Mouse (Mus musculus): ENCODE results near the gene Clic1. TPM values are rescaled to one million over a fixed set of nuclear protein-coding genes. Genes with fewer than 3 reads are reported as not detected.
A peak's percentile ranks its signal among the peaks of the same experiment; 100 is the strongest.

The Clic1 gene
- polyA plus RNA-seq, 1 experiment from 2014 or later: 205 TPM

DNA sequence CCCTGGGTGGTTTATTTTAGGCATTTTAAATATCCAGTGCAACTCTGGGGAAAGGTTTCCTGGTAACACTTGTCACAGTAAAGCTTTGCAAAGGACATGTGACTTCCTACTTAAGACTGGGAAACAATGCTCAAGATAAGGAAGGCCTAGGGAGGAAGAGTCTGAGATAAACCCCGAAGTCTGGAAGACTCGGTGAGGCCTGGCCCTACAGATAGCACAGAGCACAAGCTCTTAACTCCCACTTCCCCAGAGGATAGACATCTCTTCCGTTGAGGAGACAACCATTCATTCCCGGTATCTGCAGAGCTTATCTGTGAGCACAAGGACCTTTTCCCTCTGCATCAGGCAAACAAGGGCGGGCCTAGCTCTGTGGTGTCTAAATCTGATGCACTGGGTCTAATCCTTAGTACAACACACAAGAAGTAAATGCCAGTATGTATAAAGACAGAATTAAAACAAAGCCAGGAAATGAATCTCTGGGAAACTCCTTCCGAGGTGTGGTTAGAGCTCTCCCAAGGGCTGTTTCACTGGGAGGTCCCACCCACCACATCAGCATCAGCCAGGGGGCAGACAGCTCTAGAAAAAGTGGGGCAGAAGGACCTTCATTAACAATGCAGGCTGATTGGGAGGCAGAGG lies 27.8 kb upstream of the Clic1 start:
- Histone ChIP-seq H3K9me3 (no peaks in the 10 kb centered on the region), H3K4me3 (no peak overlapping the region), H3K9ac (no peak overlapping the region), H3K27me3 (no peaks in the 10 kb centered on the region), H3K4me2 (replicated peaks) (peak overlapping the region; percentile 21; the same call in 1 of the 2 replicates), H3K27ac (no peak overlapping the region), H3K4me1 (peaks cover 22% of the 10 kb centered on the region), H3K36me3 (peaks cover 3% of the 10 kb centered on the region; the same call in 1 of the 2 replicates)
- no peak for ATAC-seq (ENCODE audit: insufficient number of reproducible peaks, insufficient read depth, low FRiP score, low TSS enrichment)
- 62% methylated on average over 6 of the region's 6 CpGs for WGBS

GRCm38 (mm10) chr17:35022541-35023060 lies 27.2 kb upstream of the Clic1 start:
- no peaks in the 10 kb centered on the region for H3K9me3 ChIP-seq
- 92% methylated on average over 8 of the region's 8 CpGs for WGBS
- no peaks in the 10 kb centered on the region for H3K27me3 ChIP-seq
- H3K4me3 ChIP-seq: no peak overlapping the region
- peaks cover 27% of the 10 kb centered on the region for H3K4me1 ChIP-seq
- H3K4me2 ChIP-seq (replicated peaks): no peak overlapping the region
- ATAC-seq (ENCODE audit: insufficient number of reproducible peaks, insufficient read depth, low FRiP score, low TSS enrichment): no peak
- no peak overlapping the region for H3K27ac ChIP-seq
- no peak overlapping the region for H3K9ac ChIP-seq
- H3K36me3 ChIP-seq: no peaks in the 10 kb centered on the region

- Histone ChIP-seq H3K9ac (no peak overlapping the region), H3K4me1 (peaks cover 29% of the 10 kb centered on the region)
- 84% methylated on average over 5 of the region's 5 CpGs for WGBS
Observed at GRCm38 (mm10) chr17:35023221-35023620, 26.5 kb upstream of the Clic1 start.

GRCm38 (mm10) chr17:35023756-35024155 lies 26.0 kb upstream of the Clic1 start:
- Histone ChIP-seq H3K4me1 (peaks cover 29% of the 10 kb centered on the region), H3K36me3 (no peaks in the 10 kb centered on the region), H3K9me3 (no peaks in the 10 kb centered on the region), H3K27me3 (no peaks in the 10 kb centered on the region), H3K4me2 (replicated peaks) (no peak overlapping the region), H3K4me3 (no peak overlapping the region), H3K27ac (no peak overlapping the region), H3K9ac (no peak overlapping the region)
- ATAC-seq (ENCODE audit: insufficient number of reproducible peaks, insufficient read depth, low FRiP score, low TSS enrichment): no peak
- WGBS: 56% methylated on average over 4 of the region's 4 CpGs

More at GRCm38 (mm10) chr17:35023221-35023620, 26.5 kb upstream of the Clic1 start:
- H3K4me2 ChIP-seq (replicated peaks): no peak overlapping the region
- no peaks in the 10 kb centered on the region for H3K36me3 ChIP-seq
- H3K9me3 ChIP-seq: no peaks in the 10 kb centered on the region
- no peaks in the 10 kb centered on the region for H3K27me3 ChIP-seq
- H3K27ac ChIP-seq: no peak overlapping the region
- H3K4me3 ChIP-seq: no peak overlapping the region
- no peak for ATAC-seq (ENCODE audit: insufficient number of reproducible peaks, insufficient read depth, low FRiP score, low TSS enrichment)

- 73% methylated on average over 13 of the region's 13 CpGs for WGBS
- Histone ChIP-seq H3K27me3 (no peaks in the 10 kb centered on the region), H3K4me1 (peaks cover 29% of the 10 kb centered on the region), H3K27ac (no peak overlapping the region), H3K4me3 (no peak overlapping the region), H3K4me2 (replicated peaks) (no peak overlapping the region), H3K9ac (no peak overlapping the region), H3K9me3 (no peaks in the 10 kb centered on the region), H3K36me3 (no peaks in the 10 kb centered on the region)
- ATAC-seq (ENCODE audit: insufficient number of reproducible peaks, insufficient read depth, low FRiP score, low TSS enrichment): no peak
Observed at GRCm38 (mm10) chr17:35024261-35024660, 25.5 kb upstream of the Clic1 start.

DNA sequence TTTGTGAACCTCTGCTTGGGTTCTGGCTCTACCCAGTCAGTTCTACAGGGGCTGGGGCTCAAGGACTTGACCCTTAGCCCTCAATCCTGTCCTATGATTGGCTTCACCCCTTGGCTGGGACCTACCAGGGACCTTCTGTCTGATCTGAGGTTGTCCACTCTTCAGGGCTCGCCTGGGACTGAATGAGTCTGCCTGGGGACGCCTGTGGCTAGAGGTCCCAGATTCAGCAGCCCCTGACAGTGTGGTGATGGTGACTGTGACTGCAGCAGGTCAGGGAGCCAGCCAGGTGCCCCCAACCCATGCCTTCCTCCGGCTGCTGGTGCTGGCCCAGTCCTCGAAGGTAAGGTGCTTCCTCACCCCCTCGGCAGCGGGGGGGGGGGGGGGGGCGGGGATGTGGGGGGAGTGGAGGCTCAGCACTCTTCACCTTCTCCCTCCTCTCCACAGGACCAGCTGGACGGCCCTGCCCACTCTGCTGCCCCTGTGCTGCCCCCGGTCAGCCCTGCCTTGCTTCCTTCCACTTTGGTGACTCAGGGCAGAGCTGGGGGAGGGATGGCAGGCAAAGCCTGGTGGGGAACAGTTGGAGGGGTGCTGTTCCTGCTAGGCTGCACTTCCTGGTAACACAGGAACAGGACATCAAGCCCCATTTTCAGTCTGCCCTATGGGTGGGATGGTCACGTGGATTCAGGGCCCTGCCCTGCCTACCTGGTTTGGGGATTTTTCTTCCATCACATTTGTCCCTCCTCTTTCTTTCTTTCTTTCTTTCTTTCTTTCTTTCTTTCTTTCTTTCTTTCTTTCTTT lies 24.9 kb upstream of the Clic1 start:
- H3K27ac ChIP-seq: no peak overlapping the region

DNA sequence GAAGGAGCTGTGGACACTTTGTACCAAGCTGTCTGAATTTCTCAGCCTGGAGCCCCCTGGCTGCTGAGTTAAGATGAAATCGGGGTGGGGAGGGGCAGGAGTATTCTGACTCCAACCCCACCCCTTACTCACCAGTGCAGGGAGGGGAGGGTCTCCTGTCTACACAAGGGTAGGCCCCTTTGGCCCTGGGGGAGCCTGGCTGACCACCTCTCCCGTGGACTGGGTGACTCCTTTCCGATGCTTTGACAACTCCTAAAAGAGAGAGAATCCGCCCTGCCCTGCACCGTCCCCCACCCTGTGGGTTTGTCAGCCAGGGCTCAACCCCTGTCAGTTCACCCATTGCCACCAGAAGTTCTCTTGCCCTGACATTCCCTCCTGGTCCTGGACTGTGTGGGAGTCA lies 23.6 kb upstream of the Clic1 start:
- Histone ChIP-seq H3K4me3 (no peak overlapping the region), H3K36me3 (no peaks in the 10 kb centered on the region), H3K9ac (no peak overlapping the region), H3K9me3 (no peaks in the 10 kb centered on the region), H3K4me1 (peaks cover 32% of the 10 kb centered on the region), H3K27ac (peak overlapping the region; percentile 58; the same call in 1 of the 2 replicates), H3K27me3 (no peaks in the 10 kb centered on the region), H3K4me2 (replicated peaks) (no peak overlapping the region)
- WGBS: 80% methylated on average over 5 of the region's 5 CpGs
- ATAC-seq (ENCODE audit: insufficient number of reproducible peaks, insufficient read depth, low FRiP score, low TSS enrichment): no peak

More for the DNA sequence above, 24.9 kb upstream of the Clic1 start:
- H3K9me3 ChIP-seq: no peaks in the 10 kb centered on the region
- no peak overlapping the region for H3K4me3 ChIP-seq
- H3K4me1 ChIP-seq: peaks cover 34% of the 10 kb centered on the region
- no peaks in the 10 kb centered on the region for H3K27me3 ChIP-seq
- no peaks in the 10 kb centered on the region for H3K36me3 ChIP-seq
- H3K4me2 ChIP-seq (replicated peaks): no peak overlapping the region
- 56% methylated on average over 10 of the region's 10 CpGs for WGBS
- no peak overlapping the region for H3K9ac ChIP-seq
- ATAC-seq (ENCODE audit: insufficient number of reproducible peaks, insufficient read depth, low FRiP score, low TSS enrichment): no peak

GRCm38 (mm10) chr17:35027277-35028068 lies 22.3 kb upstream of the Clic1 start, which contains the start of gene Sapcd1:
Gene Sapcd1, minus strand, starts transcription at chr17:35028016.
- H3K4me1 ChIP-seq: peaks cover 25% of the 10 kb centered on the region
- peak; percentile 72 for ATAC-seq (ENCODE audit: insufficient number of reproducible peaks, insufficient read depth, low FRiP score, low TSS enrichment)
- peak within 1 kb of the TSS; percentile 75 for H3K27ac ChIP-seq
- 33% methylated on average over 13 of the region's 13 CpGs for WGBS
- H3K4me2 ChIP-seq (replicated peaks): peak within 1 kb of the TSS; percentile 40
- H3K4me3 ChIP-seq: 0 out of 2 replicates have a peak within 1 kb of the TSS, but pooled peaks have one; percentile 10
- H3K9ac ChIP-seq: peak within 1 kb of the TSS; percentile 46
- no peaks in the 10 kb centered on the region for H3K27me3 ChIP-seq
- H3K36me3 ChIP-seq: no peaks in the 10 kb centered on the region
- no peaks in the 10 kb centered on the region for H3K9me3 ChIP-seq

DNA sequence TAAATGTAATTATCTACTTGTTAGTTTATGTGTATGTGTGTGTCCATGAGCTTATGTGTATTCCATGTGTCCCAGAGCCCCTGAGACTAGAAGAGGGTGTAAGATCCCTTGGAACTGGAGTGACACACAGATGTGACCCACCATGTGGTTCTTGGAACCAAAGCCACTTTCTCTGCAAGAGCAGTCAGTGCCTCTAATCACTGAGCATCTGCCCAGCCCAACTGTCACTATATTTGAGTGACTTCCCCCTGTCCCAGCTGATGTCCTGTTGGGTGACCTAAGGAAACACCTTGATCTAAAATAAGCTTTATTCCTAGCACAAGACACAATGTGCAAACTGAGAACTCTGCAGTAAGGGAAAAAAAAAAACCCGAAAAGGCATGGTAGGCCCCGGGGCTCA lies 21.5 kb upstream of the Clic1 start:
- Histone ChIP-seq H3K27me3 (no peaks in the 10 kb centered on the region), H3K9me3 (no peaks in the 10 kb centered on the region), H3K4me3 (no peak overlapping the region), H3K4me1 (peaks cover 25% of the 10 kb centered on the region), H3K9ac (no peak overlapping the region), H3K27ac (no peak overlapping the region), H3K4me2 (replicated peaks) (no peak overlapping the region), H3K36me3 (no peaks in the 10 kb centered on the region)
- ATAC-seq (ENCODE audit: insufficient number of reproducible peaks, insufficient read depth, low FRiP score, low TSS enrichment): no peak
- WGBS: 71% methylated on average over 2 of the region's 2 CpGs

- no peak overlapping the region; the same call in 1 of the 2 replicates for H3K4me2 ChIP-seq (replicated peaks)
- WGBS: 32% methylated on average over 19 of the region's 19 CpGs
- H3K9ac ChIP-seq: no peak overlapping the region
- H3K36me3 ChIP-seq: no peaks in the 10 kb centered on the region
- no peak overlapping the region for H3K27ac ChIP-seq
- no peaks in the 10 kb centered on the region for H3K9me3 ChIP-seq
- no peaks in the 10 kb centered on the region for H3K27me3 ChIP-seq
- H3K4me3 ChIP-seq: no peak overlapping the region
- ATAC-seq (ENCODE audit: insufficient number of reproducible peaks, insufficient read depth, low FRiP score, low TSS enrichment): no peak
- peaks cover 19% of the 10 kb centered on the region for H3K4me1 ChIP-seq
Observed at GRCm38 (mm10) chr17:35029691-35030532, 19.9 kb upstream of the Clic1 start.

GRCm38 (mm10) chr17:35031272-35031671 lies 18.5 kb upstream of the Clic1 start:
- ATAC-seq (ENCODE audit: insufficient number of reproducible peaks, insufficient read depth, low FRiP score, low TSS enrichment): no peak
- no peak overlapping the region for H3K4me2 ChIP-seq (replicated peaks)
- H3K27me3 ChIP-seq: no peaks in the 10 kb centered on the region
- no peaks in the 10 kb centered on the region for H3K9me3 ChIP-seq
- H3K36me3 ChIP-seq: no peaks in the 10 kb centered on the region
- peaks cover 17% of the 10 kb centered on the region for H3K4me1 ChIP-seq
- H3K9ac ChIP-seq: peak overlapping the region; percentile 8; the same call in 1 of the 2 replicates
- no peak overlapping the region for H3K4me3 ChIP-seq
- H3K27ac ChIP-seq: no peak overlapping the region
- 91% methylated on average over 11 of the region's 11 CpGs for WGBS
